Comparison of ENCODE assay signal across 32 mouse cellular contexts in the genomic region with DNA sequence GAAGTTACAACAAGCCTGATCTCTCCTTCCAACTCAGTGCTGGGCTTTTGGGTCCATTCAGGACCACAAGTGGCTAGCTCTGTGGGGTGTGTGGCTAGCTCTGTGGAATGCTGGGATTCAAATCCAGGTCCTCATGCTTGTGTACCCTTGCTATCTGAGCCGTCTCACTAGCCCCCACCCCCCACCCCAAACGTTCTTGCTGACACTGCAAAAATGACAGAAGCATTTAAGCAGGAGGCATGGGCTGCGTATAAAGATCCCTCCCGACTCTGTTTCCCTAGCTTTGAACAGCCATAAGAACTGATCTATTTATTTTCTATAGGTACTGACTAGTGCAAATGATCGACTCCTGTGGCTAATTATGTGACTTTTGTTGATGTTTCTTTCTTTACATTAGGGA.
"Had no signal": no experiment of that assay in that cellular context is flagged by ENCODE, and none has a peak within 500 bp of the region (broad histone marks: within the 10 kb centered on the region; RNA-seq: fewer than 3 reads in every experiment).

No protein-coding gene starts in this region.

- H3K4me1 ChIP-seq: limb, embryonic 10.5 days; limb, embryonic 12.5 days; limb, embryonic 13.5 days; limb, embryonic 15.5 days; liver, embryonic 12.5 days; liver, embryonic 13.5 days; liver, embryonic 15.5 days; lung, embryonic 15.5 days; megakaryocyte, embryonic 14.5 days; midbrain, embryonic 10.5 days; midbrain, embryonic 12.5 days; midbrain, embryonic 13.5 days; midbrain, embryonic 15.5 days had no signal

- H3K9me3 ChIP-seq: limb, embryonic 10.5 days; limb, embryonic 13.5 days; limb, embryonic 15.5 days; liver, embryonic 12.5 days; liver, embryonic 13.5 days; liver, embryonic 15.5 days; lung, embryonic 15.5 days; midbrain, embryonic 10.5 days; midbrain, embryonic 12.5 days; midbrain, embryonic 13.5 days; midbrain, embryonic 15.5 days had no signal

- H3K4me3 ChIP-seq: left cerebral cortex, adult 2 months; limb, embryonic 10.5 days; limb, embryonic 12.5 days; limb, embryonic 13.5 days; limb, embryonic 15.5 days; liver, embryonic 12.5 days; liver, embryonic 13.5 days; liver, embryonic 15.5 days; lung, embryonic 15.5 days; megakaryocyte, embryonic 14.5 days; midbrain, embryonic 10.5 days; midbrain, embryonic 12.5 days; midbrain, embryonic 13.5 days; midbrain, embryonic 15.5 days; myocyte had no signal

- H3K9ac ChIP-seq: limb, embryonic 12.5 days; limb, embryonic 13.5 days; limb, embryonic 15.5 days; liver, embryonic 12.5 days; liver, embryonic 13.5 days; liver, embryonic 14.5 days; liver, embryonic 15.5 days; liver, postnatal 0 days; lung, embryonic 14.5 days; lung, embryonic 15.5 days; midbrain, embryonic 12.5 days; midbrain, embryonic 13.5 days; midbrain, embryonic 15.5 days had no signal

- H3K36me3 ChIP-seq: limb, embryonic 10.5 days; limb, embryonic 12.5 days; limb, embryonic 13.5 days; limb, embryonic 15.5 days; liver, embryonic 12.5 days; liver, embryonic 13.5 days; liver, embryonic 15.5 days; lung, embryonic 15.5 days; midbrain, embryonic 10.5 days; midbrain, embryonic 12.5 days; midbrain, embryonic 13.5 days; midbrain, embryonic 15.5 days had no signal

- H3K27ac ChIP-seq: left cerebral cortex, adult 2 months; limb, embryonic 10.5 days; limb, embryonic 12.5 days; limb, embryonic 13.5 days; limb, embryonic 15.5 days; liver, embryonic 12.5 days; liver, embryonic 13.5 days; liver, embryonic 14.5 days; liver, embryonic 15.5 days; lung, embryonic 15.5 days; macrophage; midbrain, embryonic 10.5 days; midbrain, embryonic 12.5 days; midbrain, embryonic 13.5 days; midbrain, embryonic 15.5 days had no signal

- ATAC-seq: liver, embryonic 12.5 days; liver, postnatal 0 days; lung, postnatal 0 days; midbrain, embryonic 13.5 days; midbrain, embryonic 15.5 days; midbrain, embryonic 16.5 days had no signal

- DNase-seq: left cerebral cortex, postnatal 4 days; liver; liver, embryonic 13.5 days; liver, postnatal 0 days; lung, adult 18-20 months; lung, adult 2 months; lung, embryonic 14.5 days; lung, postnatal 10 days; lung, postnatal 14 days; lung, postnatal 36 days; lung, postnatal 4 days; midbrain, embryonic 14.5 days had no signal

- H3K27me3 ChIP-seq: limb, embryonic 12.5 days; limb, embryonic 13.5 days; limb, embryonic 15.5 days; liver, embryonic 12.5 days; liver, embryonic 13.5 days; liver, embryonic 15.5 days; lung, embryonic 15.5 days; megakaryocyte, embryonic 14.5 days; midbrain, embryonic 12.5 days; midbrain, embryonic 13.5 days; midbrain, embryonic 15.5 days had no signal

- H3K4me2 ChIP-seq: limb, embryonic 12.5 days; limb, embryonic 13.5 days; limb, embryonic 15.5 days; liver, embryonic 11.5 days; liver, embryonic 12.5 days; liver, embryonic 13.5 days; liver, embryonic 15.5 days; lung, embryonic 14.5 days; lung, embryonic 15.5 days; midbrain, embryonic 11.5 days; midbrain, embryonic 12.5 days; midbrain, embryonic 13.5 days; midbrain, embryonic 15.5 days had no signal
